Mouse (Mus musculus) limb, embryonic 13.5 days (tissue): ENCODE measurements around the gene Foxj2. TPM values are rescaled to one million over a fixed set of nuclear protein-coding genes. Genes with fewer than 3 reads are reported as not detected.
A peak's percentile ranks its signal among the peaks of the same experiment; 100 is the strongest.

Source experiments
- ATAC-seq: fragments of 200-750 bp; cut with Nextera tagmentation; 2 replicates; pipeline ENCODE4 v1.8.0; 2017; ENCODE audit warnings: low read depth, moderate number of reproducible peaks, moderate TSS enrichment; ENCODE audit not compliant: low FRiP score
- H3K27ac ChIP-seq: fragments of 300-500 bp; sonication (generic); 2 replicates; pipeline ENCODE4 v1.5.1; 2015; ENCODE audit warnings: inconsistent platforms, mild to moderate bottlenecking, moderate library complexity
- H3K27me3 ChIP-seq: fragments of 300-500 bp; sonication (generic); 2 replicates; pipeline ENCODE4 v1.6.1; 2015; ENCODE audit warnings: mild to moderate bottlenecking, inconsistent platforms
- H3K36me3 ChIP-seq: fragments of 300-500 bp; sonication (generic); 2 replicates; pipeline ENCODE4 v1.6.1; 2015; ENCODE audit warnings: inconsistent platforms, mild to moderate bottlenecking, moderate library complexity
- H3K4me1 ChIP-seq: fragments of 300-500 bp; sonication (generic); 2 replicates; pipeline ENCODE4 v1.6.1; 2015; ENCODE audit warnings: inconsistent platforms
- H3K4me2 ChIP-seq: fragments of 300-500 bp; sonication (generic); replicated peaks from 2 replicates; pipeline ENCODE4 v1.6.1; 2015; ENCODE audit warnings: inconsistent platforms, mild to moderate bottlenecking, moderate library complexity
- H3K4me3 ChIP-seq: fragments of 300-500 bp; sonication (generic); 2 replicates; pipeline ENCODE4 v1.5.1; 2015; ENCODE audit warnings: moderate library complexity, mild to moderate bottlenecking, inconsistent platforms
- H3K9ac ChIP-seq: fragments of 300-500 bp; sonication (generic); 2 replicates; pipeline ENCODE4 v1.6.1; 2015; ENCODE audit warnings: mild to moderate bottlenecking, inconsistent platforms
- H3K9me3 ChIP-seq: fragments of 300-500 bp; sonication (generic); 2 replicates; pipeline ENCODE4 v1.6.1; 2016; ENCODE audit warnings: inconsistent platforms
- WGBS: fragments of 180-500 bp; shearing (Covaris S2); methylation state at CpG from one replicate; pipeline ENCODE4 v1.1.7; 2015; 5-methylcytosine and 5-hydroxymethylcytosine counted together
- polyA plus RNA-seq: library from polyadenylated mRNA; unstranded; fragments of >200 nt; fragmentation: Nextera tagmentation; extraction: Ambion mirVana; gene quantifications from 2 replicates; pipeline ENCODE4 v1.2.1, GENCODE M21; 2015

Gene Foxj2
- polyA plus RNA-seq, 1 experiment from 2014 or later: 7.1 TPM

GRCm38 (mm10) chr6:122820799-122821650 lies 1.3 kb downstream of the Foxj2 start:
- H3K9me3 ChIP-seq: no peaks in the 10 kb centered on the region
- H3K27ac ChIP-seq: no peak overlapping the region
- ATAC-seq: no peak; the same call in 1 of the 2 replicates
- peak overlapping the region; percentile 97 for H3K9ac ChIP-seq
- H3K4me3 ChIP-seq: peak overlapping the region; percentile 94
- H3K27me3 ChIP-seq: no peaks in the 10 kb centered on the region
- 33% methylated on average over 15 of the region's 15 CpGs for WGBS
- H3K4me1 ChIP-seq: peaks cover 47% of the 10 kb centered on the region
- H3K36me3 ChIP-seq: peaks cover 4% of the 10 kb centered on the region; the same call in 1 of the 2 replicates
- peak overlapping the region; percentile 84 for H3K4me2 ChIP-seq

- Histone ChIP-seq H3K9ac (no peak overlapping the region), H3K27ac (no peak overlapping the region), H3K27me3 (no peaks in the 10 kb centered on the region), H3K4me2 (peak overlapping the region; percentile 84), H3K4me3 (no peak overlapping the region), H3K9me3 (no peaks in the 10 kb centered on the region), H3K4me1 (peaks cover 55% of the 10 kb centered on the region), H3K36me3 (peaks cover 4% of the 10 kb centered on the region; the same call in 1 of the 2 replicates)
- WGBS: 83% methylated on average over 9 of the region's 9 CpGs
- no peak for ATAC-seq
Observed at GRCm38 (mm10) chr6:122821822-122822221, 2.1 kb downstream of the Foxj2 start.

- no peak overlapping the region for H3K27ac ChIP-seq
Observed at GRCm38 (mm10) chr6:122824086-122824485, 4.4 kb downstream of the Foxj2 start.

GRCm38 (mm10) chr6:122825166-122825565 lies 5.5 kb downstream of the Foxj2 start:
- Histone ChIP-seq H3K27ac (no peak overlapping the region), H3K4me1 (peaks cover 57% of the 10 kb centered on the region), H3K9ac (no peak overlapping the region), H3K9me3 (no peaks in the 10 kb centered on the region), H3K36me3 (peaks cover 24% of the 10 kb centered on the region), H3K27me3 (no peaks in the 10 kb centered on the region), H3K4me2 (peak overlapping the region; percentile 82), H3K4me3 (no peak overlapping the region)
- WGBS: 93% methylated on average over 9 of the region's 9 CpGs
- no peak for ATAC-seq

More at GRCm38 (mm10) chr6:122824086-122824485, 4.4 kb downstream of the Foxj2 start:
- H3K27me3 ChIP-seq: no peaks in the 10 kb centered on the region
- 58% methylated on average over 10 of the region's 10 CpGs for WGBS
- no peak for ATAC-seq
- no peak overlapping the region for H3K4me2 ChIP-seq
- no peak overlapping the region for H3K9ac ChIP-seq
- H3K4me3 ChIP-seq: no peak overlapping the region
- no peaks in the 10 kb centered on the region for H3K9me3 ChIP-seq
- H3K36me3 ChIP-seq: peaks cover 14% of the 10 kb centered on the region
- H3K4me1 ChIP-seq: peaks cover 57% of the 10 kb centered on the region

DNA sequence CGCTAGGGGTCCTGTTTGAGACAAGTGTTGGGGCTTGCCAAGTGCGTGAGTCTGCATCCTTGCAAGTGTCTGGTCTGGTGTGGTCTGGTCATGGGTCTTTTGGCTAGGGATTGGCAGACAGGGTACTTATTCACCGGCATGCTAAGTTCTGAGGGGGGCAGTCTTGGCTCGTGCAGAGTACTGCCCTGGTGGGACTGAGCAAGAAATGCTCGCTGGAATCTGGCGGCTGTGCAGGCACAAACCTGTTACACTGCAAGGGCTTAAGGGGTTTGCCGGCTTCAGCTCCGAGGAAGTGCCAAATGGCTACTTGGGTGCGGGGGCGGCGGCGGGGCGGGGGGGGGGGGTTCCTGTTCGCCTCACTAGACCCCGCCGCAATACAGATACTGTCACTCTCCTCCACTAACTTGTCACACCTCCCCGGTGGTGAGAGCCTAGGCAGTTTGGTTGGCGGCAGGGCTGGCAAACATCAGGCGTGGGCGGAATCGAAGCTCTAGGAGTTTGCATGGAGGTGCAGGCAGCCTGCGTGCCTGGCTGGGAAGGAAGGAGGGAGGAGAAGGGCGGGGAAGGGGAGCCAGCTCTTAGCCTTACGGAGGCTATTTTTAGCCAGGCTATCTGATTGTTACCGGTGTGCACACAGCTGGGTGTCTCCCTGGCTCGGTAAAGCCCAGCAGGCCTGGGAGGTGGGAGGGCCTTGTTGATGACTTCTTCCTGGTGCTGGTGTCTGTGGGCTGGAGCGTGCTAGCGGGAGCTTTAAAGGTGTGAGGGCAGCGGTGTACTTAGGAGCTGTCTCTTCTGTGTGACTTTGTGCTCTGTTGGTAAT lies 6.4 kb downstream of the Foxj2 start:
- 3% methylated on average over 29 of the region's 29 CpGs for WGBS
- Histone ChIP-seq H3K9ac (peak overlapping the region; percentile 63), H3K4me1 (peaks cover 48% of the 10 kb centered on the region), H3K4me2 (peak overlapping the region; percentile 82), H3K27ac (peak overlapping the region; percentile 61; the same call in 1 of the 2 replicates), H3K27me3 (no peaks in the 10 kb centered on the region), H3K9me3 (no peaks in the 10 kb centered on the region), H3K4me3 (peak overlapping the region; percentile 45), H3K36me3 (peaks cover 34% of the 10 kb centered on the region)
- ATAC-seq: peak; percentile 71

- no peak overlapping the region for H3K27ac ChIP-seq
- 43% methylated on average over 13 of the region's 13 CpGs for WGBS
- ATAC-seq: no peak
- no peak overlapping the region for H3K9ac ChIP-seq
- no peaks in the 10 kb centered on the region for H3K27me3 ChIP-seq
- no peak overlapping the region for H3K4me2 ChIP-seq
- peaks cover 44% of the 10 kb centered on the region for H3K36me3 ChIP-seq
- H3K4me3 ChIP-seq: no peak overlapping the region
- H3K4me1 ChIP-seq: peaks cover 32% of the 10 kb centered on the region
- H3K9me3 ChIP-seq: no peaks in the 10 kb centered on the region
Observed at GRCm38 (mm10) chr6:122828086-122828485, 8.4 kb downstream of the Foxj2 start.

GRCm38 (mm10) chr6:122832880-122833279 lies 13.2 kb downstream of the Foxj2 start:
- H3K9ac ChIP-seq: no peak overlapping the region
- no peak overlapping the region for H3K27ac ChIP-seq
- no peak overlapping the region for H3K4me3 ChIP-seq
- no peaks in the 10 kb centered on the region for H3K27me3 ChIP-seq
- no peaks in the 10 kb centered on the region for H3K4me1 ChIP-seq
- no peak for ATAC-seq
- no peak overlapping the region for H3K4me2 ChIP-seq
- peaks cover 92% of the 10 kb centered on the region for H3K36me3 ChIP-seq
- WGBS: 80% methylated on average over 7 of the region's 7 CpGs
- H3K9me3 ChIP-seq: no peaks in the 10 kb centered on the region

DNA sequence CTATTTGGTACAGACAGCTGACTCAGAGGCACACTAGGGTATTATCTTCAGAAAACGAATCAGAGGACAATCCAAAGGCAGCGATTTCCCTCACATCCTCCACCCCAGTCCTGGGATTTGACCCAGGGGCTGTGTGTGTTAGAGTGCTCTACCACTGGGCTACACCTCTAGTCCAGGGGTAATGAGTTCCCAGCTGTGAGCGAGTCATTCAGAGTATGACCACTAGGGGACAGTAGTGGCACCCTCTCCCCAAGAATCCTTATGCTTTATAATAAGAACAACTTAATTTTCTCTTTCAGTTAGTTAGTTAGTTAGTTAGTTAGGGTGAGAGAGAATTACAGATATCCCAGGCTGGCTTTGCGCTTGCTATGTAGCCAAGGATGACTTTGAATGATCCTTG lies 14.7 kb downstream of the Foxj2 start:
- Histone ChIP-seq H3K4me1 (no peaks in the 10 kb centered on the region), H3K4me3 (no peak overlapping the region), H3K27me3 (no peaks in the 10 kb centered on the region), H3K9me3 (no peaks in the 10 kb centered on the region), H3K27ac (no peak overlapping the region), H3K4me2 (no peak overlapping the region), H3K9ac (no peak overlapping the region), H3K36me3 (peaks cover 95% of the 10 kb centered on the region)
- 65% methylated on average over 4 of the region's 4 CpGs for WGBS
- no peak for ATAC-seq

GRCm38 (mm10) chr6:122836974-122837373 lies 17.3 kb downstream of the Foxj2 start:
- no peaks in the 10 kb centered on the region for H3K27me3 ChIP-seq
- no peak overlapping the region for H3K4me2 ChIP-seq
- no peaks in the 10 kb centered on the region for H3K4me1 ChIP-seq
- WGBS: 94% methylated on average over 3 of the region's 3 CpGs
- no peak overlapping the region for H3K27ac ChIP-seq
- H3K4me3 ChIP-seq: no peak overlapping the region
- no peak for ATAC-seq
- no peaks in the 10 kb centered on the region for H3K9me3 ChIP-seq
- H3K36me3 ChIP-seq: peaks cover 98% of the 10 kb centered on the region
- no peak overlapping the region for H3K9ac ChIP-seq

- no peak overlapping the region for H3K4me3 ChIP-seq
- H3K9ac ChIP-seq: no peak overlapping the region
- no peak for ATAC-seq
- H3K27ac ChIP-seq: no peak overlapping the region
- H3K9me3 ChIP-seq: no peaks in the 10 kb centered on the region
- no peaks in the 10 kb centered on the region for H3K27me3 ChIP-seq
- H3K4me1 ChIP-seq: no peaks in the 10 kb centered on the region
- WGBS: 92% methylated on average over 5 of the region's 5 CpGs
- peaks cover 99% of the 10 kb centered on the region for H3K36me3 ChIP-seq
- H3K4me2 ChIP-seq: no peak overlapping the region
Observed at GRCm38 (mm10) chr6:122837539-122837938, 17.8 kb downstream of the Foxj2 start.

GRCm38 (mm10) chr6:122843759-122844158 lies 24.0 kb downstream of the Foxj2 start:
- WGBS: 70% methylated on average over 6 of the region's 6 CpGs
- Histone ChIP-seq H3K4me1 (no peaks in the 10 kb centered on the region), H3K9ac (no peak overlapping the region), H3K4me2 (no peak overlapping the region), H3K27ac (no peak overlapping the region), H3K4me3 (no peak overlapping the region), H3K27me3 (no peaks in the 10 kb centered on the region), H3K36me3 (peaks cover 75% of the 10 kb centered on the region), H3K9me3 (no peaks in the 10 kb centered on the region)
- no peak for ATAC-seq

DNA sequence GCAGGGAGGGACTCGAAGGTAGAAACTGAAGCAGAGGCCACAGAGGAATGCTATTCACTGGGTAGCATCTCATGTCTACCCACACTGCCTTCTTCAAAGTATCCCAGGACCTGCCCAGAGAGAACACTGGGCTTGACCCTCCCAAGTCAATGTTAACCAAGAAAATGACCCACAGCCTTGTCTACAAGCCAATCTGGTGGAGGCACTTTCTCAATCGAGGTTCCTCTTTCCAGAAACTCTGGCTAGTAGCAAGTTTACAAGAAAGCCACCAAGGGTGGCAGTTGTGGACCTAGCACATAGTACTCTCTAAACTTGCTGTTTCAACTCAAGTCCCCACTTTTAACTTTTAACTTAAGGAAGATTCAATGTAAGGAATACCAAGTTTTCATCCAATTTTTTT lies 33.0 kb downstream of the Foxj2 start:
- Histone ChIP-seq H3K4me1 (no peaks in the 10 kb centered on the region), H3K4me2 (no peak overlapping the region), H3K9ac (no peak overlapping the region), H3K36me3 (no peaks in the 10 kb centered on the region), H3K27me3 (no peaks in the 10 kb centered on the region), H3K9me3 (no peaks in the 10 kb centered on the region), H3K27ac (no peak overlapping the region), H3K4me3 (no peak overlapping the region)
- 71% methylated on average over 2 of the region's 2 CpGs for WGBS
- no peak for ATAC-seq
